Comparison of ENCODE assay signal across 9 mouse cellular contexts in genomic region chr2:135328756-135329155, GRCm38 (mm10).
A peak's percentile ranks its signal among the peaks of the same experiment; 100 is the strongest.
DNase-seq lines count a peak whose midpoint lies in the region; ATAC-seq and TF ChIP-seq lines count a peak whose summit lies in the region.
"Had no signal": no experiment of that assay in that cellular context is flagged by ENCODE, and none has a peak within 500 bp of the region (broad histone marks: within the 10 kb centered on the region; RNA-seq: fewer than 3 reads in every experiment).

No protein-coding gene starts in this region.

- no peaks in the 10 kb centered on the region for H3K27me3 ChIP-seq in limb, embryonic 14.5 days (ENCODE audit: control insufficient read depth, insufficient read depth, low read length)
- no peaks in the 10 kb centered on the region for H3K27me3 ChIP-seq in neural tube, embryonic 14.5 days (ENCODE audit: control insufficient read depth, insufficient read depth, low read length)

- no peak for TF ChIP-seq POLR2A in limb, embryonic 14.5 days (IDR thresholded peaks at IDR 0.05; ENCODE audit: borderline replicate concordance, extremely low read depth, insufficient read depth, insufficient read length)

- no peaks in the 10 kb centered on the region for H3K36me3 ChIP-seq in limb, embryonic 14.5 days (ENCODE audit: control insufficient read depth, insufficient read depth, low read length)
- H3K36me3 ChIP-seq in neural tube, embryonic 14.5 days (ENCODE audit: control insufficient read depth, insufficient read depth, low read length): no peaks in the 10 kb centered on the region

- H3K4me2 ChIP-seq in limb, embryonic 14.5 days (replicated peaks; ENCODE audit: low read depth, low read length, severe bottlenecking): no peak overlapping the region
- H3K4me2 ChIP-seq in neural tube, embryonic 14.5 days (ENCODE audit: low read depth, low read length): no peak overlapping the region

- WGBS in limb, embryonic 14.5 days: 0% methylated on average over 2 of the region's 2 CpGs
- 3% methylated on average over 2 of the region's 2 CpGs for WGBS in neural tube, embryonic 14.5 days

- peak; percentile 87 for TF ChIP-seq CTCF in left cerebral cortex, adult 2 months (IDR thresholded peaks at IDR 0.05)

- no peak for DNase-seq in left cerebral cortex, adult 2 months (ENCODE audit: extremely low spot score in 1 of 2, low spot score in 2 of 2)
- DNase-seq in left cerebral cortex, adult 11 months (ENCODE audit: low spot score): no peak
- DNase-seq in MEL-GATA-1-ER (ENCODE audit: extremely low read depth, low read depth): peak; percentile 6
- DNase-seq in cerebellum, postnatal 10 days: peak; percentile 70 to 81
- peak; percentile 65 for DNase-seq in limb, embryonic 14.5 days (ENCODE audit: low spot score)

- intact Hi-C loops in left cerebral cortex, adult 2 months (cut with DNase I): no loop called here

- no peaks in the 10 kb centered on the region for H3K9me3 ChIP-seq in limb, embryonic 14.5 days (ENCODE audit: control insufficient read depth, low read length)
- no peaks in the 10 kb centered on the region for H3K9me3 ChIP-seq in neural tube, embryonic 14.5 days (ENCODE audit: control insufficient read depth, low read length)

- H3K9ac ChIP-seq in limb, embryonic 14.5 days (ENCODE audit: low read depth, low read length, severe bottlenecking): no peak overlapping the region
- no peak overlapping the region for H3K9ac ChIP-seq in neural tube, embryonic 14.5 days (replicated peaks; ENCODE audit: low read depth, low read length)

- peak; percentile 86 to 87 for ATAC-seq in hematopoietic stem cell, adult 5-6 weeks (replicated peaks in 1 of 2; ENCODE audit: insufficient read depth in 1 of 2, low FRiP score in 2 of 2, low TSS enrichment in 1 of 2, low read depth in 1 of 2, poor library complexity in 2 of 2, severe bottlenecking in 2 of 2)
- ATAC-seq in limb, embryonic 14.5 days (ENCODE audit: low FRiP score, low read depth): peak; percentile 48
- peak; percentile 57; the same call in 1 of the 2 replicates for ATAC-seq in neural tube, embryonic 14.5 days (ENCODE audit: low read depth)
- no peak for ATAC-seq in erythroid progenitor cell, adult 5-6 weeks (replicated peaks; ENCODE audit: low FRiP score, poor library complexity, severe bottlenecking)

- H3K27ac ChIP-seq in left cerebral cortex, adult 2 months: no peak overlapping the region
- no peak overlapping the region for H3K27ac ChIP-seq in limb, embryonic 14.5 days (replicated peaks; ENCODE audit: low read depth, low read length)
- no peak overlapping the region for H3K27ac ChIP-seq in neural tube, embryonic 14.5 days (ENCODE audit: low read depth, low read length)

- H3K4me3 ChIP-seq in left cerebral cortex, adult 2 months: no peak overlapping the region
- H3K4me3 ChIP-seq in limb, embryonic 14.5 days (replicated peaks; ENCODE audit: low read length): no peak overlapping the region
- H3K4me3 ChIP-seq in neural tube, embryonic 14.5 days (ENCODE audit: low read depth, low read length): no peak overlapping the region
- H3K4me3 ChIP-seq: myocyte had no signal

- H3K4me1 ChIP-seq in limb, embryonic 14.5 days (ENCODE audit: control insufficient read depth, insufficient read depth, low read length): peaks cover 5% of the 10 kb centered on the region
- H3K4me1 ChIP-seq in neural tube, embryonic 14.5 days (ENCODE audit: control insufficient read depth, insufficient read depth, low read length): peaks cover 7% of the 10 kb centered on the region

Comparison
In these comparisons a context has a peak if more than half of its experiments do, and no peak if none do; other contexts are left out.
1. DNase-seq: peak in MEL-GATA-1-ER (single experiment), cerebellum, postnatal 10 days (2 of 2) and limb, embryonic 14.5 days (single experiment); none in left cerebral cortex, adult 2 months (0 of 2) and left cerebral cortex, adult 11 months (single experiment).